ENCODE assay signal across 7 mouse cellular contexts in the genomic region with DNA sequence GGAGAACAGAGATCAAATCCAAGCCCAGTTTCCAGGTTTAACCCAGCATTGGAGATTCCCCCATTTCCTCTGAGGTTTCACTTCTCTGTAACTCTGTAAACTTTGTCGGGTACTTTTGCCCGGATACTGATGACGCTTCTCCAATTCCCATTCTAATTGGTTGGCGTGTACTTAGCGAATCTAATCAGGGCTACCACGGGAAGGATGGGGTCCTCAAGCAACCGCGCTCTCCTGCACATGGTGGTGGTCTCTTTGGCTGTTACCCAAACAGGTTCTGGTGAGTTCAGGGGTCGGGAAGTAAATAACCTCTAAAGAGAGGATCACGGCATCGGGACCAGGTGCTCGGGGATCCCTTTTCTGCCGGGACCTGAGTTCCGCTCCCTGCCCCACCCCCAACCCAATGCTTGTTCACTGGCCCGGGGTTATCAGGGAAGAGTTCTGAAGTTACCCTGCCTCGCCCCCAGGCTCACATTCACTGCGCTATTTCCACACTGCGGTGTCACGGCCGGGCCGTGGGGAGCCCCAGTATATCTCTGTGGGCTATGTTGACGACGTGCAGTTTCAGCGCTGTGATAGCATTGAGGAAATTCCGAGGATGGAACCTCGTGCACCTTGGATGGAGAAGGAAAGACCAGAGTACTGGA. TPM values are rescaled to one million over a fixed set of nuclear protein-coding genes. Genes with fewer than 3 reads are reported as not detected.
DNase-seq lines count a peak whose midpoint lies in the region; ATAC-seq lines count a peak whose summit lies in the region.

A gene (plus strand): TSS at position 163 of the 644 bp plus-strand sequence.

- WGBS in intestine, embryonic 15.5 days, result 2% methylated on average over 26 of the region's 26 CpGs
- 5% methylated on average over 26 of the region's 26 CpGs for WGBS in midbrain, embryonic 10.5 days

- H3K27ac ChIP-seq in intestine, embryonic 15.5 days, result no peak within 1 kb of the TSS
- H3K27ac ChIP-seq in midbrain, embryonic 10.5 days (replicated peaks), result no peak within 1 kb of the TSS

- H3K36me3 ChIP-seq in intestine, embryonic 15.5 days, result no peaks in the 10 kb centered on the region
- no peaks in the 10 kb centered on the region for H3K36me3 ChIP-seq in midbrain, embryonic 10.5 days

- H3K9ac ChIP-seq in intestine, embryonic 15.5 days, result peak within 1 kb of the TSS; percentile 47; the same call in 1 of the 2 replicates

- intact Hi-C loops in gastrocnemius, postnatal 36 days (cut with DNase I), result no loop called here
- intact Hi-C loops in left cerebral cortex, postnatal 25 days (cut with DNase I), result no loop called here

- DNase-seq in adrenal gland, adult 2 months, result peak; percentile 89
- peak; percentile 76 for DNase-seq in embryo, embryonic 11.5 days (ENCODE audit: low read depth, low spot score)
- DNase-seq in gastrocnemius, postnatal 36 days, result peak; percentile 74 to 83
- DNase-seq in left cerebral cortex, postnatal 25 days (ENCODE audit: low spot score in 2 of 2), result peak; percentile 91 to 94
- DNase-seq in midbrain, embryonic 10.5 days (ENCODE audit: low spot score), result peak; percentile 81
- peak; percentile 89 for DNase-seq in right cerebral cortex, postnatal 4 days

- H3K27me3 ChIP-seq in intestine, embryonic 15.5 days (replicated peaks), result no peaks in the 10 kb centered on the region
- no peaks in the 10 kb centered on the region; the same call in 1 of the 2 replicates for H3K27me3 ChIP-seq in midbrain, embryonic 10.5 days (ENCODE audit: low read depth, poor library complexity, severe bottlenecking)

- H3K4me2 ChIP-seq in intestine, embryonic 15.5 days (replicated peaks), result peak within 1 kb of the TSS; percentile 93

- H3K9me3 ChIP-seq in intestine, embryonic 15.5 days, result no peaks in the 10 kb centered on the region
- no peaks in the 10 kb centered on the region for H3K9me3 ChIP-seq in midbrain, embryonic 10.5 days (replicated peaks)

- no peaks in the 10 kb centered on the region; the same call in 1 of the 2 replicates for H3K4me1 ChIP-seq in intestine, embryonic 15.5 days (replicated peaks)
- H3K4me1 ChIP-seq in midbrain, embryonic 10.5 days, result peaks cover 6% of the 10 kb centered on the region

- peak; percentile 97 for ATAC-seq in intestine, embryonic 15.5 days

- peak within 1 kb of the TSS; percentile 55 for H3K4me3 ChIP-seq in intestine, embryonic 15.5 days (replicated peaks)
- peak within 1 kb of the TSS; percentile 61 for H3K4me3 ChIP-seq in midbrain, embryonic 10.5 days

RNA-seq across cellular contexts. Expression of the gene that starts here (rescaled TPM):
- total RNA-seq in adrenal gland, adult 2 months (2021), result 1 to 10 TPM; 3.3 to 6.6 TPM
- 3.5 and 4.3 TPM in 2 replicates for polyA plus RNA-seq in adrenal gland, adult 2 months (2012; rRNA removed)
- under 1 TPM; 0.81 to 0.94 TPM for total RNA-seq in gastrocnemius, postnatal 36 days (2021)
- polyA plus RNA-seq in intestine, embryonic 15.5 days (2015; fragmentation: Nextera tagmentation; extraction: Ambion mirVana), result 4.8 and 4.9 TPM in 2 replicates
- total RNA-seq in left cerebral cortex, postnatal 25 days (2021), result 1 to 10 TPM; 2.4 to 2.5 TPM
- 1.8 and 2.1 TPM in 2 replicates for polyA plus RNA-seq in midbrain, embryonic 10.5 days (2016; fragmentation: Nextera tagmentation; extraction: Ambion mirVana)

Comparison
In these comparisons a context has a peak if more than half of its experiments do, and no peak if none do; other contexts are left out.
1. Peak in DNase-seq in gastrocnemius, postnatal 36 days; RNA of the gene not detected or under 1 TPM.